Mouse (Mus musculus): ENCODE results near the gene Rapgef3.

GRCm38 (mm10) chr15:97814703-97815102 is 46.9 kb upstream of the Rapgef3 start:
- no peak for TF ChIP-seq USF1 (IDR thresholded peaks at IDR 0.05; ENCODE audit: low read depth)
- no peak for TF ChIP-seq CTCF (IDR thresholded peaks at IDR 0.05; ENCODE audit: control insufficient read depth, insufficient read depth, insufficient read length)

Measured in C2C12 (cell line).